Mouse (Mus musculus) spleen, adult 2 months (tissue): Measurements from ENCODE around the gene Yipf6.

Experiments used
- CTCF ChIP-seq: fragments of 200-500 bp; IDR thresholded peaks from 2 replicates; pipeline ENCODE4 v1.5.1; 2011; ENCODE audit warnings: mild to moderate bottlenecking, inconsistent platforms; ENCODE audit not compliant: insufficient read depth, insufficient read length, insufficient replicate concordance; ENCODE audit errors: extremely low read depth
- POLR2A ChIP-seq: fragments of 200-500 bp; IDR thresholded peaks from 2 replicates; pipeline ENCODE4 v1.6.1; 2011; ENCODE audit warnings: low read depth, low read length, inconsistent platforms

DNA sequence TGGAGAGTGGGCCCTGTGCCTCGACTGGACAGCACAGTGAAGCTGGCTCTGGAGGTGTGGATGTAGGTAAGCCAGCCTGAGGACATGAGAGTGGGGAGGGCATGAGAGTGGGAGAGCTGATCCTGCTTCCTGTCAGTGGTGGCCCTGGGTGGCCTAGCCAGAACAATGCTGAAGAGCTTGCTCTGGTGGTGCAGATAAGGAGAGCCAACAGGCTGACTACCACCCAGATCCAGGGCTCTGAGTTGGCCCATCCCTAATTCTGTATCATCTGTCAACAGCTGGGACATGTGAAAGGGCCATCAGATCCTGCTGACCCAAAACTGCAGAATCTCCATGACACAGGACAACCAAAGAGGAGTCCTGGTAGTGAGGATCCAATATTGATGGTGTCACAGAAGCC lies 27.2 kb upstream of the Yipf6 start:
- TF ChIP-seq CTCF: no peak
- no peak for TF ChIP-seq POLR2A
